Mouse (Mus musculus): ENCODE measurements at regions not wholly inside any gene's neighbourhood (a gene's known extent, or its start where the extent isn't known, plus 50 kb on each side); places are given as distances from the start of the nearest gene placed in this dataset.

DNA sequence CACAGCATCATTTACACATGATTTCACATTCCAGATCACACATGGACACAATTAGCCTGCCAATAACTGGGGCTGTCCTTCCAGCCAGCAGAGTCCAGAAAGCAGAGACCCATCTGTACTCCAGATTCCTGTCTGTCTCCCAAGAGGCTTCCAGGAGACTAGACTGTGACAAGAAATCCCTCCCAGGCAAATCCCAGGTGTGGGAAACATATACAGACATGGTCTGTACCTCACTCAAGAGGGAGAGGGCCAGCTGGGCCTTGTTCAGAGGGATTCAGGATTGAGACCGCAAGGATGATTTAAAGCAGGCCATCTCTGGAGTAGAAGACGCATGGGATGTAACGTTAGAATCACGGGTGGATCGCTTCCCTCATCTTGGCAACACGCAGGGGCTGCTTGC, 182.7 kb upstream of the Prr30 start:
- no peak for DNase-seq (ENCODE audit: low spot score)

DNA sequence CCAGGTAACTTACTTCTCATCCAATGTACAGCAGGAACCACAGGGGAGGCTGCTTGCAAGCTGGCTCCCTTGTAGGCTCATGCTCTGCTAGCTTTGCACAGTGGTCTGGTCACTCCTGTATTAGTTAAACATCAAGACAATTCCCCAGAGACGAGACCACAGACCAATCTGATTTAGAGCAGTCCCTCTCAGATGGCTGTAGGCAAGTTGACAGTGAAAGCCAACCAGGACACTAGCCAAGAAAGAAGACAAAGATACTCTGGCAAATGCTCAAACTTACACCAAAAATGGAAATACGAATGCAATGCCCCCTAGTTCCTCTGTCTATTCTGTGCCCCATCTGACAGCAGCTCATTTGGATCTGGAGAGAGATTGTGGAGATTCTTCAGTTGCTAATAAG, 181.8 kb upstream of the Prr30 start:
- no peak for DNase-seq (ENCODE audit: low spot score)

DNA sequence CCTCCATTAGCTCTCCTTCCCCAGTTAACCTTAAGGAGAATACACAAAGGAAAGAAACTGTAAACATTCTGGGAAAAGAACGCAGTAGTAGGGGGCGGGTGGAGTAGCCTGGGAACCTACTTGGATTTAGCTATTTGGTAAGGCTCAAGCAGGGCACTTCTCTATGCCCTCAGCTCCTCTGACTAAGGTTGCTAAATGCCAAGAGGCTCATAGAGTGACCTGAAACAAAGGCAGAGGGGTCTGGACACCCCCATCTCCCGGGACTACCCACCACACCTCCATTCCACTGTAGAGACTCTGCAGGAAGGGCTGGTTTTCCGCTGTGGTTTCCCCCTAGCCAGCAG, 179.5 kb upstream of the Prr30 start:
- no peak for DNase-seq (ENCODE audit: low spot score)

DNA sequence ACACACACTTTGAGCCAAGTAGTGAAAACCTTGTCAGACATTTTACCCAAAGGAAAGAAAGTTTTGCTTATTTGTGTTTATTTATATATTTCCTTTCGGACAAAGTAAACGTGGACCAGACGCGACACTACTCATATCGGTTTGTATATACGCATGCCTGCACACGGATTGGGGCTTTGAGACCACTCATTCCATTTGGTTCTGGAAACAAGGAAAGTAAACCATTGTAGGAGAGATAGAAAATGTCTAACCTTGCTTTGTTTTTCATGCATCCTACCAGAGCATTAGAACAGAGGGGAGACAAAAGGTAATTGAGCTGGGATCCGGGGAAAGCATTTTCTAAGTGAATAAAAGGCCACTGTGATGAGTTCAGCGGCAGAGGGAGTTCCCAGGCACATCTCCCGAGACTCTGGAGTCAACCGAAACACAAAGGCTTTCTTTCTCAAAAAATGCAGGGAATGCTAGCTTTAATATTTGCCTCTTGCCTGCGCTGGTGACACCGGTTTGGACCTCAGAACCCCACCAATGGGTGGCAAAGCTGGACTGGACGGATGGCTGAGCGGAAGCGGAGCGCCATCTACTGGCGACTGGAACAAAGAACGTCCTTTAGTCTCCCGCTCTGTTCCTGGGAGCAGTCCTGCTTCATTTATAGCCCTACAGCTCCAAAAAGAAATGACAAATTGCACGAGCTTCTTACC, 179.0 kb upstream of the Prr30 start:
- peak; percentile 67 for DNase-seq (ENCODE audit: low spot score)

DNA sequence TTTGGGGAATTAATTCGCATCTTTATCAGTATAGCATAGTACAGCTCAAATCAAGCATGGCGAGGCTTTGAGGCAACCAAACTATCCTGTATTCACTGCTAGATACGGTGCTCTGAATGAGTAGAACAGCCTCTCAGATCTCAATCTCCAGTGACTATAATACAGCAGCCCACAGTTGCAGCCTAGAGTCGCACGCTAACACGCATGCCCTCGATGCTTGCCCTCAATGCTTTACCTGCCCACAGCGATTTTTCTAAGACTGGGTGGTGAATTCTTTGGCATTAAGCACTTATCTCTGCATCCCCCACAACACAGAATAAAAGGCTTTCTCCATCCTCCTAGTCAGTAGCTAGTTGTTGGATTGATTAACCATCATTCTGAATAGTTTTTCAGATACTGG, 178.4 kb upstream of the Prr30 start:
- DNase-seq (ENCODE audit: low spot score): no peak

DNA sequence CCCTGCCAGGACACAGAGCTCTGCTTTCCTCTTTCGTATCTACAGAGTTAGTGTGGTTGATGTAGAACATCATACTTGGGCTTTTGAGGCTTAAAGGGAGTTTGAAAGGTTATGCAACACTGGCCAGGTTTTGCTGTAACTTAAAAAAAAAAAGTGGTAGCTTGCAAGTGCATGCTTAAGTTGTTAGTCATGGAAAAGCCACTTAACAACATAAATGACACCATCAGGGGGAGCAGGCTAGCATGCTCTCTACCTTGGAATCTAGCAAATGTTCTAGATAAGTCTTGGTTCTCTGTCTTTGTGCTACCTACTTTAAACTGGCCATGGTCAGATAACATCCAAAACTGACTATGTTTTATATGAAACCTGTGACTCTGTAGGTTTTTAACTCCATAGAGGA, 176.6 kb upstream of the Prr30 start:
- no peak for DNase-seq (ENCODE audit: low spot score)

DNA sequence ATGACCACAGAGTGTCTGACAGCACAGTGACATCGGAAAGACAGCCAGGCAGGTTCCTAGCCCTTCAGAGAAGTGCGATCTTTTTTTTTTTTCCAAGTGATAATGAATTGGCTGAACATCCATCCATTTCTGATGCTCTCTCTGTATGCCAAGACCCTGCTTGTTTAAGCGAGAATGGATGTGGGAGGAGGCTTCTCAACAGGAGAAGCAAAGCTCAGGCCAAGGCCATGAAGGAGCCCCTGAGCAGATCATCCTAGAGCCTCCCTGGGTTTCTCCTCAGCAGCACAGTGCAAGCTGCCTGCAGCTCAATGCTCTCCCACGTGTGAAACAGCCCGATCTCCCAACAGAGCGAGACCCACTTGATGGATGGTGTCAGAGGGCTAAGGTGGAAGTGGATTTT, 175.7 kb upstream of the Prr30 start:
- DNase-seq (ENCODE audit: low spot score): no peak

DNA sequence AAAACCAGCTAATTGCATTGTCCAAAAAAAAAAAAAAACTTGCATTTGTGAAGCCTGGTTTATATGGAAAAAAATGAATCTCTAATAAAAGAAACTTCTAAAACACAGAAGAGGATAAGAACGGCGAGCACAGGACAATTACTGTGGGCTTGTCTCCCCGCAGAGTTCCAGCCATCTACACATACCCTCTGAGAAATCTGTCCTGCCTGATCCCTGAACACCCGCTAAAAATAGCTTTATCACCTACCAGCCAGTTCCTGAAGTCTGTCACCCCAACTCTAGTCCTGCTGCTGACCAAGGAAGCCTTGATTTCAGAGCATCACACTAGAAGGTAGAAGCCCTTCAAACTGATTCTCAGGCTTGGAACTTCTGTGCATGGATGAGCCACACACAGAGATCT, 173.7 kb upstream of the Prr30 start:
- DNase-seq (ENCODE audit: low spot score): no peak

DNA sequence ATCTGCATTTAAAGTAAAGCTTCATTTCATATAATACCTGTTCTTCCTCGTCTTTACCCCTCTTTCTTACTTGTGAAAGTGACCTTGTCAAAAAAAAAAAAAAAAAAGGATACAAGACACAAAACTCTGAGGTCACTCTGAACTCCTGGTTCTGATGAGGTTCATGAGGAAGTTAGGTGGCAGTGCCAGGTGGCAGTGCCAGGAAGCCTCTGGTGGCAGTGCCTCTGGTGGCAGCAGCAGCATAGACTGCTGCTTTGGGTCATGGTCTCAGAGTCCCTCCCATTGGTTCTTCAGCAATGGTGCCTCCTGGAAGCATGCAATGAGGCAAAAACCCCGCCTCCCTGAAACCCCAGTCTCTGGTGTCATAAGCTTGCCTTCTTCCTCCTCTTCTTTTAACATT, 159.7 kb upstream of the Prr30 start:
- no peak for DNase-seq (ENCODE audit: low spot score)

DNA sequence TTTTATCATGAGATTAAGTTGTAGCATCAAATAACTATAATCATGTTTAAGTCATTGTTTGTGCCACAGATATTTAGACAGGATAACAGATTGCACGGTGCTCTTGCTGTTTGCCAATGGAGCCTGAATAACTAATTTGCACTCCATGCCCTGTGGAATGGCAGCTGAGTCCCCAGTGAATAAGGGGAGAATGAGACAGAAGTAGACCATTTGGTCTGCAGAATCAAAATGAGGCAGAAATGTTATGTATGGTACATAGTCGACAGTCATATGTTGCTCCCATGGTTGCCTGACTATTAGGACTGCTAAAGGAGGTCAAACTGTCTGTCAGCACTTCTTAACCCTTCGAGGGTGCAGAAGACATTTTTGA, 152.9 kb upstream of the Prr30 start:
- DNase-seq (ENCODE audit: low spot score): no peak

DNA sequence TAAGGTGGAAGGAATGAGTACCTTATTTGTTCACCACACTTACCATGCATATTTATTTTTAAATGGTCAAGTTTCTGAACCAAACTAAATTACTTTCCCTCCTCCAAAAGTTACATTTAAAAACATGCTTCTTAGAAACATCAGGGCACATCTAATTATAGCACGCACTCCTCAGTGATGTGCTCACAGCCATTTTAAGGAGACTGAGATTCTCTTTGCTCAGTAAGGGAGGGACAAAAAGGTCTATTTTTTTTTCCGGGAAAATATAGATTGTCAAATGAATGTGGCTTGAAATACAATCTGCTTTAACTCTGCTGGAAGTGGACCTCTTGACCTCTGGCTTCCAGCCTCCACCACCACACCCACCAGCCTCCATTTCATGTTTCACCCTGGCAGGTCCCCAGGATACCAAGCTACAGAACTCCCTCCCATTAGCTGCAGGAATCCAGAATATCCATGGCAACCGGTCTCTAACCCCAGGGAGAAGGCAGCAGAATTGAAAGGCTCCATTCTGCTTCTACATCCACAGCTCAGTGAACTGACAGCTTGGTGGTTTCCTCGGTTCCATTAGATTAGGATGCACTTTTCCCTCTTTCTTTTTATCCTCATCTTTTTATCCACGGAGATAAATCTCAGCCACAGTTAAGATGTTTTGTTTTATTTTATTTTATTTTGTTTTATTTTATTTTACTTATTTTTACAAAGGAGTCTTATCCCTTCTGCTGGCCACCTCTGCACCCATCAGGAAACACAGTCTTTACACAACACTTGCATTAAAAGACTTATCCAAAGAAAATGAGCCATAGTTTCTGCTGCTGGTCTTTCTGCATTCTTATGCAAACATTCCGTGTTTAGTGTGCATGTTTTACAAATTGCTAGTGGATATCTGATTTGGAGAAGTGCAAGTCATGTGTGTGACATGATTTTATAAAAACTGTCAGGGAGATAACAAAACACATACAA, 152.2 kb upstream of the Prr30 start:
- no peak for DNase-seq (ENCODE audit: low spot score)

DNA sequence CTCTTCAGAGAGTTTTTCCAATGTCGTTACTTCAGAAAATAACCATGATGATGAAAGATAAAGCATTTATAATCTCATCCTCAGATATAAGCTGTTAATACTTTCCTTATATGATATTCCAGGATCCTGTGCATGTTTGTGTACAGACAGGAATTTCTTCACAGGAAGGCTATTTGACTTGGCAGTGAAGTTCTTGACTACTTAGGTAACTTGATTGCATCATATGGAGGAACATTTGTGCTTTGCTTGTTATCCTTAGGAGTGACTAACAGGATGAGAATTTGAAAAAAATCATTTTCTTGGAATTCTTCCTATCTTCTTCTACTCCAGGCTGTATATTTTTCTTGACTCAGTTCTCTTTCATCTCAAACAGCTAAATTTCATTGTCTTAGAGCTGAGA, 140.2 kb upstream of the Prr30 start:
- DNase-seq (ENCODE audit: low spot score): no peak

DNA sequence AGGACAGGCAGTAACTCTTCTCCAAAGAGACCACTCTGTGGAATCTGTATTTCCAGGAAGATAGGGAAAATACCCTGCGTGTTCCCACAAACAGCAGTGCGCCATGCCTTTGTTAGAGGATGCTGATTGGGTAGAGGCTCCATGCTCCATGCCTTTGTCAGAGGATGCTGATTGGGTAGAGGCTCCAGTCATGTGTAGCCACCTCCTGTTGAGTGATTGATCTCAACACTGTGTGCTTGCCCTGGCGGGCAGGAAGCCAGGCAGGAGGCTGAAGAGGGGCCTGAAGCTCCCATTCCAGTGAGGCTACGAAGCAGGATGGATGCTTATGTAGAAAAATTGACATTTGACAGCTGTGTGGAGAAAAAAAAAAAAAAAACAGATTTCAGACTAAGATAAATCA, 131.9 kb upstream of the Prr30 start:
- DNase-seq (ENCODE audit: low spot score): no peak

DNA sequence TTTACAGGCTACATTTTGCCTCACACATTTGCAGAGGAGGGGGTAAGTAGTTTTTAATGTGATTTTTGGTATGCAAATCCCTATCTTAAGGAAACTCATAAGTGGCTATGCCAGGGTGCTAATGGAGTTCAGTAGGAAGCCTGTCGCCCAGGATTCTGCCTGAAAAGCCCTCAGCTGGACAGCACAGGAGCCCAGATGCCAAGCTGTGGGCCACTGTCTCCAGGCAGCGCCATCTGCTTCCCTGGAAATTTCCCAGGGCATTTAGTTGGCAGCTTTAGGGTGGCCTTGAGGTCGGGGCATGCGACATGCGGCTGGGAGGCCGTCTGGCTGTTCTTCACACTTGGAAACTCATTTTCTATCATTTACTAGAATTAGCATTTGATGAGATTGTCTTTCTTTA, 127.3 kb upstream of the Prr30 start:
- DNase-seq (ENCODE audit: low spot score): no peak

DNA sequence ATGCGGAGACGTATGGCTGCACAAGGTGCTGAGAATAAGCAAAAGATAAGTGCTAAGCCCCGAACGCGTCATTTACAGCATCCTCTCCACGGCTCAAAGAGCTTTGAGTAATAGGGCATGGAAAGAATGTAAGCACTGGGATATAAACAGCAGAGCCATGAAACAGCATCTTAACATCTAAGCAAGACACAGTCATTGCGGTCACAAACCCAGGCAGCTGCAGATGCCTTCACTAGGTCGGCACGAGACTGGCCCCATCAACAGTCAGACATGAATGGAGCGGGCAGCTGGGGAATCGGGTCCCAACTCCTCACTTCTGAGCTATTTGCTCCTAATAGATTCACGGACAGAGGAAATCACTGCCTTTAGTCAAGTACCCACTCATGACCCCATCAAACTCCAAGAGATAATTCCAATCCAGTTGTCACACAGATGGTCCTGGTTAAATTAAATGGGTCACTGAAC, 126.4 kb upstream of the Prr30 start:
- DNase-seq (ENCODE audit: low spot score): no peak

DNA sequence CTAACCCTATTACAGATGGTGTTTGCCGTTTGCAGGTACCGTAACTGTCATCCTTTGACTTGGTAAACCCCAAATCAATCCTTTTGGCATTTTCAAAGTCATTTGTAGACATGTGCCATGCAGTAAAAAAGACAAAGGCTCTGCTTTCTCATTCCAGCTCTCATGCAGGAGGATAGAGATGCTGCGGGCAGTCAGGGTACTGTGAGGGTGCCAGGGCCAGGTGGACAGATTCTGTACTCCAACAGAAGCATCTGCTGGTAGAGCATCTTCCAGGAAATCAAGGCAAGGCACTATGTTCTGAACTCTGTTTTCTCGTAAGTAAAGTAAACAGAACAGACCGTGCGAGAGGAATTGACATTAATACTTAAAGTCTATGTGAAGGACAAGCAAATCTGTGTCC, 123.2 kb upstream of the Prr30 start:
- DNase-seq (ENCODE audit: low spot score): no peak

DNA sequence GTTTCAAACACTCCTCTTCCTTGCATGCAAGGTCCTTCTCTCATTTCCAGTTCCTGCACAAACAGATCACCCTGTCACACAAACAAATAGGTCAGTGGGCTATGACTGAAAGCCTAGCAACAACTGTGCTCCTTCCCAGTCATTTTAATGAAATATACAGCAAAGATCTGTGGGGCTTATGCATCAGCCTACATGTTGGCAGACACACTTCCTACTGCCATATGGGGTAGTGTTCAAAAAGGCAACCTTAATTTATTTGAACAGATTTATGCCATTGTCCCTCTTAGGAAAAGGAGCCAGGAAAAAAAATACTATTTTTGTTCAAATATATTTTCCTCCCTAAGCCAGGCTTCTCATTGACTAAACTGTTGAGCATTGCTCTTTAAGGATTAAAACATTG, 107.8 kb upstream of the Prr30 start:
- DNase-seq (ENCODE audit: low spot score): no peak

DNA sequence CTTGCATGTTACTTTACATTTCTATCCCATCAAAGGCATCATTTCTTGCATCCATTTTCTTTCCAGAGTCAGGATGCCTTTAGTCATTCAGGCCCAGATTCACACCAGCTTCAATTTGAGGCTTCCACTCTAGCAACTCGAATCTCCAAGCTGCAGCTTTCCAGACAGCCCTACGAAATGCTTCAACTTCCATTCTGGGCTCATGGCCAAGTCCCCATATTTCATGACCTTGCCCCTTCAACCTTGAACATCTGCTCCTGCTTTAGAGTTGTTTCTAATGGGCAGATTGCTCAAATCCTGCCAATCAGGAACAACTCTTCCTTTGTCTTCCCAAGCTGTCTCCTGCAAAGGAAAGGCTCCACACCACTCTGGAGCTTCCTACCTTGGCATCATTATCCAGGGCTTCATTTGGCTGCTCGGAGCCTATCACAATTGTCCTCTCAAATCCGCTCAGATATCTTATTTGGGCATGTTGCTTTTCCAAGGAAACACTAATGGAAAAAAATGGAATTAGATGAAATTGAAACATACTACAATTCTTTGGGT, 104.4 kb upstream of the Prr30 start:
- peak; percentile 1 for DNase-seq (ENCODE audit: low spot score)

DNA sequence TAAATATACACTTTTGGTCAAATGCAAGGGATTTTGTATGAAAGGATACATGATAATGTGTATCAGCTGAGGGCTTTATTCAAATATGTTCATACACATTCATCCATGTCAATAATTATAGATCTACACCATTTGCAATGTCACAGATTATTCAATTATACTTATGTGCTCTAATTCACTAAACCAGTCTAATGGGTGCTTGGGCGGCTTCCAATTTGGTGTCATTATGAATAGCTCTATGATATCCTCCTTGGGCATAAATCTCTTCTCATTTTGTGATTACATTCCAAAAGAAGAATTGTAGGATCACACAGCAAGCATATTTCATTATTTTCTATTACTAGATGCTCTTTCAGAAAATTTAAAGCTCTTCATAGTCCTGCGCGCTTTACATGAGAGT, 97.7 kb upstream of the Prr30 start:
- no peak for DNase-seq (ENCODE audit: low spot score)

DNA sequence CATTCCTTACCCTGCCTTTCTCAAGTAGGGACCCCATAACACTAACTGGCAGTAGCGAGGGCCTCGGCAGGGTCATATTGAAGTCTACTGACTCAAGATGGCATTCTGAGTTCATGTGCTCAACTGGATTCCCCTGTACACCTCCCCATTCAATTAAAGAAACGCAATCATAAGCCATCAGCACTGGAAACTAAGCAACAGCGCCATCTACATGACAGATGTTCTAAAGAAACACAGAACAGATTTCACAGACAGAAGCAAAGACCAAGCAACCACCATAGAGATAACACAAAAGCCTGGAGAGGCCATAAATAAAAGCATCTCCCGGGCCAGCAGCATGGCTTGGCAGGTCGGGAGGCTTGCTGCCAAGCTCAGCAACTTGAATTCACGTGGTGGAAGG, 94.6 kb upstream of the Prr30 start:
- peak; percentile 31 for DNase-seq (ENCODE audit: low spot score)

DNA sequence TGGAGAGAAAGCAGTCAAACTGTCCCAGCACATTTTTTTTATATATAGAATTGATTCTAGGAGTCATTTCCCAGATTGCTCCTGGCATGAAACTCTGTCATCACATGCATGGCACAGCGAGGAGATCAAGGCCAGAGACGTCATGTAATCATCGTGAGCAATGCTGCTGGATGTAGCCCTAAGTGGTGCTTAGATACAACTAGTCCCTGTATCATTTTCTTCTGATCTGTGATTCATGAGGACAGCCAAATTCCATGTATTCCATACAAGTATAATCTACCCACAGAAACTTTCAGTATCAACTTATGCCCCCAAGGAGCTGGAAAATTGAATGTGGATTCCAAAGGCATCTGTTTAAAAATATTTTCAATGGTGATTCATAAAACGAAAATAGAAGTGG, 87.6 kb upstream of the Prr30 start:
- DNase-seq (ENCODE audit: low spot score): no peak

DNA sequence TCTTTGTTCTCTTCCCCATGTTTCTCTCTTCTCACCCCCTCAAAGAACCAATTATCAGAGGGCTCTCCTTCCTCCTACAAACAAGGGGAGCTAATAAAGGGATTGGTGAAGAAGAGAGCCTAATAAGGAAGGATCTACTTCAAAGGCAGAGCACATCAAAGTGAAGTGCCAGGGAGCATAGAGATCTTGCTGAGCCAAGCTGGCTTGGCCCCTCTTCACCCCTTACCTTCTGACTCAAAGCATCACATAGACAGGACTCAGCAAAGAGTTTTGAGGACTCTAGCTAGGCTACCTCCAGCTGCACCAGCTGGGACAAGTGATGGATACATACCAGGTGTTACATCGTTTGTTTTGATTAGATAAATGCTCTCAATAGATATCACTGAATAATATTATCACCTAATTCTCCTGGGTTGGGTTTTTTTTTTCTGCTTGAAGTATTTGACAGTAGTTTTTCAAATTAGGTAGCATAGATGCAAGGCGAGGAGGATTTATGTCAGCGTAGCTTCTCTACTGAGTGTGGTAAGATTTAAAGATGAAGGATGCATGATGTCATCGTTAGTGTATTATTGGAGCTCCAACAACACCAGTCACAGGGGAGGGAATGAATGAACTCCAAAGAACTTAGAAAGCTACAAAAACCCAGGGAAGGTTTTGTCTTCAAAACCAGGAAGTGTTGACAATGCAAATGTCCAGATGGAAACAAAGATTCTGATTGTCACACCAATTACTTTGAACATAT, 69.1 kb upstream of the Prr30 start:
- DNase-seq (ENCODE audit: low spot score): no peak

DNA sequence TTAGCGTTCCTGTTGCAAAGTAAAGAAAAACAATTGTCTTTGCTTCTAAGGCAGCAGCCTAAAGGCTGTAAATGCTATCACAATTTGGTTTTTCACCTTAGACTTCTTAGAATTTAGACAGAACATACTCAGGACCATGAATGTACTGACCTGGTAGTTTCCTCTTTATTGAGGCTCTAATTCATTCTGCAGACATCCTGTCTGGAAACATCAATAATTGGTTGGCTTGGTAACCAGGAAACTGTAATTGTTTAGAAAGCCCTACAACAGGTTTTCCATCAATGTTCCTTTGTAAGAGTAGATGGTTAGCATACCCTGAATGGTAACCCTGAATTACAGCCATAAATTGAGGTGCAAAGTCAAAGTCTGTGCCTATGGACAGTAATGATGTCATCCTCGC, 67.4 kb upstream of the Prr30 start:
- no peak for DNase-seq (ENCODE audit: low spot score)
